Mouse (Mus musculus) adrenal gland, postnatal 4 days (tissue): Measurements from ENCODE around the gene Zbtb8os. TPM values are rescaled to one million over a fixed set of nuclear protein-coding genes. Genes with fewer than 3 reads are reported as not detected.

ENCODE experiments used
- DNase-seq, 2 experiments: peaks; one replicate each; pipeline ENCODE4 v3.0.0; 2021 to 2022; ENCODE audit warnings: low spot score in 2 of 2, mixed read lengths in 2 of 2
- long read RNA-seq, 2 experiments: library from polyadenylated mRNA; stranded (forward); transcript quantifications; one replicate each; pipeline ENCODE4 v2.0.0; 2021
- total RNA-seq, 2 experiments: library from RNA; stranded (reverse); gene quantifications; 2 replicates each; pipeline ENCODE4 v1.2.3; 2021

Zbtb8os gene
- total RNA-seq: 10 to 100 TPM; 51.1 to 52.2 TPM
- long read RNA-seq, experiment 1, transcript Zbtb8os-204 (7 exons, 3,833 nt): major isoform, 38 of 41 reads
- long read RNA-seq, experiment 1, partial matches to known transcripts: 2 of 41 reads
- long read RNA-seq, experiment 1, other reads (novel, unspliced or antisense): 1 of 41 reads
- long read RNA-seq, experiment 2, transcript Zbtb8os-204 (7 exons, 3,833 nt): major isoform, 26 of 30 reads
- long read RNA-seq, experiment 2, partial matches to known transcripts: 2 of 30 reads
- long read RNA-seq, experiment 2, other reads (novel, unspliced or antisense): 1 of 30 reads

DNA sequence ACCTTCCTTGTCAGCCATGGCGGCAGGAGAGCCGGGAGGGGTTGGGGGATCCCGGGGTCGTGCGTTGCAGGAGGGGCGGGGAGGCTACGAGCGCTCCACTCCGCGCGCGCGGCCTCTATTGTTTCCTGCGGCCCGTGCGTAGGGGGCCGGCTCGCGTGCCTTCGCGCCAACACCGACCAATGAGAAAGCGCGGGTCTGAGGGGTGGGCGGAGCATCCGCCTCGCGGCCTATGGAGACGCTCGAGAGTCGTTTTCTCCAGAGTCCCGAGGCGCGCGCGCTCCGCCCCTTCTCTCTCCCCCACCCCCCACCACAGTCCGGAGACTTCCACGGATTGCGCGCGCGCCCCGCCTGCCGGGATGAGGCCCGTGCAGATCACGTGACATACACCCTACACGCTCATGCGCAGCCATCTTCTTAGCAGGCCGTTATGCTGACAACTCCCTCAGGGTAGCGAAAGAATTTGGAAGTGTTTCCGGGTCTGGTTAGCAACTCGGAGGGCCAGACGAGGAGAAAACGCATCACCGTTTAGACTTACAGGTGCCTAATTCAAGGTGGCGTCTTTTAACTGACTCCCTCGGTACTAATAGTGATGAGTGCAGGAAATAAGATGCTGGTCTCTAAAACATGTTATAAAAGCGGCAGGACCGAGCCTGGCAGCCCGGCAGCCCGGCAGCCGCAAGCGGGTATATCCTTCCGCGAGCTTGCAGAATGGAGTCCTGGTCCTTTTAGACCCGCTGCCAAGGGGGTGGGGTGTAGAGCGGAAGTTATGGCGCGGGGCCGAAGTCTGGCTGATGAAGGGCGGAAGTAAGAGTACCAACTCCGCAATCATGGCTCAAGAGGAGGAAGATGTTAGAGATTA, at the start of gene Zbtb8os, which contains the start of gene Rbbp4:
TSS of gene Zbtb8os (plus strand) at position 480 of the 859 bp plus-strand sequence.
TSS of gene Rbbp4 (minus strand) at position 155 of the 859 bp plus-strand sequence.
- DNase-seq: peak; percentile 89 to 94

DNA sequence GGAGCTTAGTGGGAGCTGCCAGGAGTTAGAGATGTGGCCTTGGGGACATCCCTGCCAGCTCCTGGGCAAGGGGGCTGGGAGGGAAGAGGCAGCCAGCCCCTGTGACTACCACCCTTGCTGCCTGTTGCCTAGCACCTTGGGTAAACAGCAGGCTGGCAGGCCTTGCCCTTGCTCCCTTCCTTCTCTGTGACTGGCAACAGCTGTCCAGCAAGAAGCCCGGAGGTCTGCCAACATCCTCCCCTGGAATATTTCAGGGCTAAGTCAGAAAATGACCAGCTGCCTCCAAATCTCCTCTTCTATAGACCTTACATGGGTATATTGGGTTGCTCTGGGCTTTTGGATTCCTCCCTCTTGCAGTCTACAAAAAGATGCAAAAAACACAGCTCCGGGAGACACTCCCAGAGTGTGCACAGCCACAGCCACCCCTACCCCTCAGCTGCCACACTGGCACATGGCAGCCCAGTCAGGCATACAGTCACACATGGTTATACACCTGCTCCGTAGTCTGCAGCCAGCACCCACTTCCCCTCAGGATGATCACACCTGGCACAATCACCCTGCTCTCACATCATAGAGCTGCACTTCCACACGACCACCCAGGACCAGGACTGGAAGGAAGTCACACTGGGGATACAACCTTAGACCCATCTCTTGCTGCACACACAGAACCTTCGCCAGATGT, 49.4 kb upstream of the Zbtb8os start:
- no peak for DNase-seq

DNA sequence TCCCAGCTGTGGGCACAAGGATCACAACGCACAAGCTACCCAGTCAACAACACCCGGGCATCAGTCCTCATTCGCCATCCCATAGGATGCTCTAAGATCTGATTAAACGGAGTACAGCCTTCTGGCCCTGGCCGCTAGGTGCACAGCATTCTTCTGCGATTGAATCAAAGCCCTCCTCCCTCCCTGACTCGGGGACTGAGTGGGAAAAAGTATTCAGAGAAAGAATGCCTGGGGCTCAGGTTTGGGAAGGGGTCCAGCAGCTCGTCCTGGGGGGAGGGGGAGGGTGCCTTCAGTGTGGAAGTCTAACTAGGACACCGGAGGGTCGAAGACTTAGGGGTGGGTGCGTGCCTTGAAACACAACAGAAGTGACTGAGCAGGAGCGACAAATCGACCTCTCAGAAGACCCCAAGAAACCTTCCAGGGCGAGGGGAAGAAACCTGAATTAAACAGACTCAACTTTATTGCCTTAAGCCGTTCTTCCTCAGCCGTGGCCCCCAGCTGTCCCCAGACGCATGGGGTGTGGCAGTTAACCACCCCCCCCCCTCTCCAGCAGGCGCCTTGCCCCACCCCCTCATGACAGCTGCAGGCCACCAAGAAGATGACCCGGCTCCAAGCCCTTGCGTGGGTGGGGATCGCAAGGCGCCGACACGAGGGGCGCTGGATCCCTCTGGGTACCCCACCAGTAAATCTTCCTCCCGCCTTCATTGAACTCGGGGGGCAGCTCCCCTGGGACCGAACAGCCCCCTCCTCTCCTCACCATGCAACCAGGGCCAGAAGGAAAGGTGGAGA, 48.6 kb upstream of the Zbtb8os start:
- no peak for DNase-seq

DNA sequence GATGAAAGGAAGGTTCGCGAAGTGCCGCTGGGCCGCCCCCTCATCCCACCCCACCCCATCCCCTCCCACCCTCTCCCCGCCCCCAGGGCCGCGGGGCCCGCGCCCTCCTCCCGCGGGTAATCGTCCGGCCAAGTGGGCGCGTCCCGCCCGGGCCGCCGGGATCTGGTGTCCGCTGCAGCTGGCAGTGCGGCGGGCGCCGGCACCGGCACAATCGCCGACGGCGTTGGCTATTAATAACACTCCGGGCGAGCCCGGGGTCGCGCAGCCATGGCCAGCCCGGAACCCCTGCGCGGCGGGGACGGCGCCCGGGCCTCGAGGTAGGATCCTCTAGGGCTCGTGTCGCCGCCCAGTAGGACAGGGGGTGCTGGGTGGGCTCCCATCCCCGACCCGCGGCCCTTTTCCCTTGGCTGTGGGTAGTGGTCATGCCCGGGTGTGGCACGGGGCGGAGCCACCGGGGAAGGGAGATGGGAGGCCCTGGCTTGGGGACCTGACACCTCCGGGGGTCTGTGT, 48.0 kb upstream of the Zbtb8os start, which contains the start of gene Sync:
TSS of gene Sync (plus strand) at position 146 of the 510 bp plus-strand sequence.
- no peak for DNase-seq

DNA sequence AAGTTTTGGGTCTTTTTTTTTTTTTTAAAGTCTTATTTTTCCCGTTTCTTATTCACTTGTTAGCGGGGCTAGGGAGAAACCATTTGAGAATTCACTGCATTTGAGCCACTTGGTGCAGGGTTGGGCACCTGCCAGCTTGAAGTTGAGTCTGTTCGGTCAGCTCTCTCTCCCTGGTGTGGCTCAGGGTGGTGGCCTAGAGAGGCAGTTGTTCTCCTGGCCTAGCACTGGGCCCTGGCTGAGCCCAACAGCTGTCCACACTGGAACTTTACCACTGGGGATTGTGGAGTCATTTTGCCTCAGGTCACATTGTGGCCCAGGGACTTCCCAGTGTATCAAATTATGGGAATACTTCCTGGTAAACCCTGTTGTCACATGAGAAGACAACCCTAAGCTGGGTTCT, 47.4 kb upstream of the Zbtb8os start:
- no peak for DNase-seq

- no peak for DNase-seq
Observed at GRCm38 (mm10) chr4:129289671-129290070, 45.8 kb upstream of the Zbtb8os start.

- DNase-seq: no peak
Observed at GRCm38 (mm10) chr4:129292831-129293230, 42.7 kb upstream of the Zbtb8os start.

DNA sequence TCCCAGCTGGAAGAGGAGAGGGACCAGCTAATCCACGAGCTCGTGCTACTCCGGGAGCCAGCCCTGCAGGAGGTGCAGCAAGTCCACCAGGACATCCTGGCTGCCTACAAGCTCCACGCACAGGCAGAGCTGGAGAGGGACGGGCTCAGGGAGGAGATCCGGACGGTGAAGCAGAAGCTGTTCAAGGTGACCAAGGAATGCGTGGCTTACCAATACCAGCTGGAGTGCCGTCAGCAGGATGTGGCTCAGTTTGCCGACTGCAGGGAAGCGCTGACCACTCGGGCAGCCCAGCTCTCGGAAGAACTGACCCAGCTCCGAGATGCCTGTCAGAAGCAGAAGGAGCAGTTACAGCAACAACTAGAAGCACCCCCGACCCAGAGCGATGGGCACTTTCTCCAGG, 41.8 kb upstream of the Zbtb8os start:
- DNase-seq: no peak

DNA sequence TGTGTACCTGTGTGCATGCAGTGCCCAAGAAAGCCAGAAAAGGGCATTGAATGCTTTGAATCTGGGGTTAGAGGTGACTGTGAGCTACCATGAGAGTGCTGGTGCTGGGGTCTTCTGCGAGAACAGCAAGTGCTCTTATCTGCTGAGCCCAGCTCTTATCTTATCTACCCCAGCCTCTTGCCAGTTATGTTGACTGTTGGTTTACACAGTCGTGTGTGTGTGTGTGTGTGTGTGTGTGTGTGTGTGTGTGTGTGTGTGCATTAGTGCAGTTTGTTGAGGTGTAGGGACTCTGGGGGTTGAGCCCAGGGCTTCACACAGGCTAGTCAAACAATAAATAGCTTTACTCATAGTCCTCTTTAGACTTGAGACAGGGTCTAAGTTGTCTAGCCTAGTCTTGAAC, 40.3 kb upstream of the Zbtb8os start:
- DNase-seq: no peak

- no peak for DNase-seq
Observed at GRCm38 (mm10) chr4:129296066-129296465, 39.4 kb upstream of the Zbtb8os start.

- no peak for DNase-seq
Observed at GRCm38 (mm10) chr4:129297724-129298123, 37.8 kb upstream of the Zbtb8os start.

GRCm38 (mm10) chr4:129299121-129299520, 36.4 kb upstream of the Zbtb8os start:
- DNase-seq: no peak

- no peak for DNase-seq
Observed at GRCm38 (mm10) chr4:129303401-129303800, 32.1 kb upstream of the Zbtb8os start.

GRCm38 (mm10) chr4:129303816-129304215, 31.7 kb upstream of the Zbtb8os start:
- no peak for DNase-seq

- DNase-seq: no peak
Observed at GRCm38 (mm10) chr4:129304306-129304705, 31.2 kb upstream of the Zbtb8os start.

- DNase-seq: no peak
Observed at GRCm38 (mm10) chr4:129307936-129308335, 27.6 kb upstream of the Zbtb8os start.

GRCm38 (mm10) chr4:129313886-129314285, 21.6 kb upstream of the Zbtb8os start:
- no peak for DNase-seq

DNA sequence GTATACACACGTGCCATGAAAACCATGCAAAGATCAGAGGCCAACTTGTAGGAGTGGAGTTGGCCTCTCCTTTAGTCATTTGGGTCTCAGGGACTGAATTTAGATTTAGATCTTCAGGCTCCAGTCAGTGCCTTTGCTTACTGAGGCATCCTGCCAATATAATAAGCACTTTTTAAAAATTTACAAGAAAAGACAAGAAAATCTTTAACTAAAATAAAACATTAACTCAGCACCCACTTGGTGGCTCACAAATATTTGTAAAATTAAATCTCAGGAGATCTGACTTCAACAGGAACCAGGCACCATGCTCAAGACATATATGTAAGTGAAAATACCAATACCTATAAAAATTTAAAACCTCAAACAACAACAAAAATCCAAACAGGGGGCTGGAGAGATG, 14.6 kb upstream of the Zbtb8os start:
- no peak for DNase-seq

DNA sequence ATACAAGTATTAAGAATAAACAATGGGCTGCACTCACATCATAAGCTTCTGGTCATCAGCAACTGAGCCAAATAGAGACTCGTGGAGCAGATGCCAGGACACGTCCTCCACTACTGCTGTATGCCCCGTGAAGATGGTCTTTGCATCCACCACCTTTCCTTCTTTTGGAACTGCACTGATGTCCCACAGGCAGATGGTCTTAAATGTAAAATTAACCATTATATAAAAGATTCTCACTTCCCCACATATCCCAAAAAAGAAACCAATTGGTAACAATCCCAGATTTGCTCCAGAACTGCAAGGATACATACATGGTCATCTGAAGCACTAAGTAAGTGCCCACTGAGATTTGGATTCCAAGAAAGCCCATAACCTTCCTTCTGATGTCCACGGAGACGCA, 13.5 kb upstream of the Zbtb8os start:
- no peak for DNase-seq

GRCm38 (mm10) chr4:129323491-129323890, 12.0 kb upstream of the Zbtb8os start:
- DNase-seq: no peak

GRCm38 (mm10) chr4:129324756-129325155, 10.7 kb upstream of the Zbtb8os start:
- DNase-seq: no peak
